Mouse (Mus musculus) CH12.LX (cell line): ENCODE measurements around the gene Aldh5a1. TPM values are rescaled to one million over a fixed set of nuclear protein-coding genes. Genes with fewer than 3 reads are reported as not detected.

Experiments used
- DNase-seq: peaks from one replicate; pipeline ENCODE4 v3.0.0-alpha.2; 2013; ENCODE audit errors: extremely low read depth
- H3K27ac ChIP-seq: 2 replicates; pipeline ENCODE4 v1.5.1; 2012; ENCODE audit warnings: low read depth, mild to moderate bottlenecking, control low read depth, moderate library complexity; ENCODE audit not compliant: insufficient read depth
- H3K27me3 ChIP-seq: replicated peaks from 2 replicates; pipeline ENCODE3; 2012; ENCODE audit warnings: inconsistent platforms
- H3K36me3 ChIP-seq, 2 experiments: replicated peaks in 1 of 2; 2 replicates each; pipeline versions ENCODE3 to v1.6.1; 2012; ENCODE audit warnings: inconsistent platforms in 1 of 2, low read length in 1 of 2, mild to moderate bottlenecking in 1 of 2, mixed read lengths in 1 of 2, moderate library complexity in 1 of 2; ENCODE audit not compliant: control insufficient read depth in 1 of 2, insufficient read depth in 1 of 2
- H3K4me1 ChIP-seq, 2 experiments: 2 replicates each; pipeline ENCODE4 v1.6.1; 2012; ENCODE audit warnings: inconsistent platforms in 1 of 2, moderate library complexity in 1 of 2; ENCODE audit not compliant: insufficient read depth in 2 of 2, control insufficient read depth in 1 of 2
- H3K4me2 ChIP-seq: 2 replicates; pipeline ENCODE4 v1.6.1; 2012; ENCODE audit warnings: low read depth, mild to moderate bottlenecking, control low read depth; ENCODE audit not compliant: poor library complexity, insufficient read depth, severe bottlenecking
- H3K4me3 ChIP-seq, 3 experiments: fragments of 150-350 bp in 1 of 3; sonication (generic) in 1 of 3; replicated peaks in 1 of 3; 2 replicates each; pipeline versions ENCODE3 to v1.5.1; 2011 to 2012; ENCODE audit warnings: low read depth in 2 of 3, low read length in 2 of 3, mild to moderate bottlenecking in 2 of 3, moderate library complexity in 2 of 3, control low read depth in 1 of 3, improper control_type of control experiment in 1 of 3, inconsistent platforms in 1 of 3, mixed read lengths in 1 of 3; ENCODE audit not compliant: poor library complexity in 1 of 3
- H3K79me2 ChIP-seq: replicated peaks from 2 replicates; pipeline ENCODE4 v1.6.1; 2012; ENCODE audit warnings: mild to moderate bottlenecking, moderate library complexity; ENCODE audit not compliant: control insufficient read depth, poor library complexity, insufficient read depth, severe bottlenecking; ENCODE audit errors: extremely low read depth
- H3K9ac ChIP-seq: 2 replicates; pipeline ENCODE4 v1.6.1; 2012; ENCODE audit warnings: low read depth, mild to moderate bottlenecking, control low read depth, moderate library complexity; ENCODE audit not compliant: insufficient read depth
- H3K9me3 ChIP-seq: replicated peaks from 2 replicates; pipeline ENCODE3; 2012; ENCODE audit warnings: low read length, inconsistent platforms, mixed read lengths
- BHLHE40 ChIP-seq: IDR thresholded peaks from 2 replicates; pipeline ENCODE4 v1.6.1; 2011; ENCODE audit warnings: mild to moderate bottlenecking, low read depth, low read length, improper control_type of control experiment
- CHD1 ChIP-seq: IDR thresholded peaks from 2 replicates; pipeline ENCODE4 v1.6.1; 2012; ENCODE audit warnings: low read depth, low read length, improper control_type of control experiment, inconsistent platforms
- ELF1 ChIP-seq: IDR thresholded peaks from 2 replicates; pipeline ENCODE4 v1.6.1; 2014; ENCODE audit warnings: low read depth, mild to moderate bottlenecking, inconsistent platforms, low read length, improper control_type of control experiment
- EP300 ChIP-seq: IDR thresholded peaks from 2 replicates; pipeline ENCODE4 v1.6.1; 2011; ENCODE audit warnings: low read length, improper control_type of control experiment
- ETS1 ChIP-seq: conservative IDR thresholded peaks from 2 replicates; pipeline ENCODE4 v1.6.1; 2012; ENCODE audit warnings: low read depth, mild to moderate bottlenecking, inconsistent platforms, low read length, improper control_type of control experiment, moderate library complexity
- HCFC1 ChIP-seq: IDR thresholded peaks from 2 replicates; pipeline ENCODE4 v1.6.1; 2012; ENCODE audit warnings: low read depth, mild to moderate bottlenecking, inconsistent platforms, low read length, improper control_type of control experiment
- IRF4 ChIP-seq: IDR thresholded peaks from 2 replicates; pipeline ENCODE4 v1.6.1; 2014; ENCODE audit warnings: low read depth, mild to moderate bottlenecking, inconsistent platforms, low read length, improper control_type of control experiment
- JUN ChIP-seq: IDR thresholded peaks from 2 replicates; pipeline ENCODE4 v1.6.1; 2011; ENCODE audit warnings: low read depth, mild to moderate bottlenecking, low read length, improper control_type of control experiment, moderate library complexity; ENCODE audit not compliant: insufficient read depth
- JUND ChIP-seq: conservative IDR thresholded peaks from 2 replicates; pipeline ENCODE4 v1.6.1; 2011; ENCODE audit warnings: low read depth, low read length, improper control_type of control experiment
- MAFK ChIP-seq: IDR thresholded peaks from 2 replicates; pipeline ENCODE4 v1.6.1; 2011; ENCODE audit warnings: low read length, improper control_type of control experiment; ENCODE audit not compliant: insufficient replicate concordance
- MAX ChIP-seq: IDR thresholded peaks from 2 replicates; pipeline ENCODE4 v1.6.1; 2011; ENCODE audit warnings: low read length, improper control_type of control experiment
- MEF2A ChIP-seq: IDR thresholded peaks from 2 replicates; pipeline ENCODE4 v1.6.1; 2014; ENCODE audit warnings: low read depth, mild to moderate bottlenecking, inconsistent platforms, low read length, improper control_type of control experiment, borderline replicate concordance
- MXI1 ChIP-seq: IDR thresholded peaks from 2 replicates; pipeline ENCODE4 v1.6.1; 2011; ENCODE audit warnings: mild to moderate bottlenecking, low read depth, low read length, improper control_type of control experiment
- MYC ChIP-seq: IDR thresholded peaks from 2 replicates; pipeline ENCODE4 v1.6.1; 2011; ENCODE audit warnings: low read depth, mild to moderate bottlenecking, improper control_type of control experiment, low read length
- NELFE ChIP-seq: IDR thresholded peaks from 2 replicates; pipeline ENCODE4 v1.6.1; 2011; ENCODE audit warnings: low read depth, low read length, improper control_type of control experiment
- NRF1 ChIP-seq: IDR thresholded peaks from 2 replicates; pipeline ENCODE4 v1.6.1; 2014; ENCODE audit warnings: low read depth, mild to moderate bottlenecking, inconsistent platforms, low read length, improper control_type of control experiment, moderate library complexity
- PAX5 ChIP-seq: IDR thresholded peaks from 2 replicates; pipeline ENCODE4 v1.6.1; 2012; ENCODE audit warnings: low read length, inconsistent platforms, mixed read lengths
- POLR2A ChIP-seq: IDR thresholded peaks from 2 replicates; pipeline ENCODE4 v1.6.1; 2011; ENCODE audit warnings: low read depth, mild to moderate bottlenecking, improper control_type of control experiment, low read length
- POLR2AphosphoS2 ChIP-seq: IDR thresholded peaks from 2 replicates; pipeline ENCODE4 v1.6.1; 2011; ENCODE audit warnings: low read depth, low read length, improper control_type of control experiment
- RCOR1 ChIP-seq: conservative IDR thresholded peaks from 2 replicates; pipeline ENCODE4 v1.6.1; 2012; ENCODE audit warnings: low read depth, mild to moderate bottlenecking, inconsistent platforms, low read length, improper control_type of control experiment
- SIN3A ChIP-seq: IDR thresholded peaks from 2 replicates; pipeline ENCODE4 v1.6.1; 2012; ENCODE audit warnings: low read length, improper control_type of control experiment, inconsistent platforms
- SMC3 ChIP-seq: IDR thresholded peaks from 2 replicates; pipeline ENCODE4 v1.6.1; 2011; ENCODE audit warnings: low read depth, low read length, improper control_type of control experiment
- TCF12 ChIP-seq: IDR thresholded peaks from 2 replicates; pipeline ENCODE4 v1.6.1; 2014; ENCODE audit warnings: low read depth, mild to moderate bottlenecking, inconsistent platforms, low read length, improper control_type of control experiment
- USF1 ChIP-seq: IDR thresholded peaks from 2 replicates; pipeline ENCODE4 v1.6.1; 2014; ENCODE audit warnings: low read depth, mild to moderate bottlenecking, inconsistent platforms, low read length, improper control_type of control experiment
- USF2 ChIP-seq: conservative IDR thresholded peaks from 2 replicates; pipeline ENCODE4 v1.6.1; 2011; ENCODE audit warnings: low read depth, low read length, improper control_type of control experiment
- ZC3H11A ChIP-seq: IDR thresholded peaks from 2 replicates; pipeline ENCODE4 v1.6.1; 2012; ENCODE audit warnings: low read depth, mild to moderate bottlenecking, inconsistent platforms, low read length, improper control_type of control experiment
- ZMIZ1 ChIP-seq: IDR thresholded peaks from 2 replicates; pipeline ENCODE4 v1.6.1; 2012; ENCODE audit warnings: low read depth, mild to moderate bottlenecking, inconsistent platforms, low read length, improper control_type of control experiment
- dilution Hi-C: fragments of 300-500 bp; cut with MboI; formaldehyde crosslinking; loops from 2 replicates; pipeline ENCODE4 v1.14.3; 2020; ENCODE audit warnings: low sequenced_read_pairs; ENCODE audit not compliant: extremely low pct_unique_long_range_greater_than_20kb, extremely low pct_ligation_motif_present
- in situ Hi-C: fragments of 300-500 bp; cut with MboI; formaldehyde crosslinking; loops from 3 replicates; pipeline ENCODE4 v1.14.3; 2019; ENCODE audit warnings: low sequenced_read_pairs, low pct_ligation_motif_present, low pct_unique_long_range_greater_than_20kb, mixed read lengths
- polyA plus RNA-seq: library from polyadenylated mRNA; unstranded; fragments of >175 nt; gene quantifications from 2 replicates; pipeline ENCODE4 v1.2.1, GENCODE M21; 2012; ENCODE audit warnings: low read depth; ENCODE audit not compliant: insufficient read length
- total RNA-seq, 2 experiments: library from RNA; depleted of rRNA; stranded (reverse); fragments of 300-350 nt in 1 of 2; fragments of >200 nt in 1 of 2; gene quantifications; 2 replicates each; pipeline ENCODE4 v1.2.3; 2012 to 2014

Aldh5a1 gene
- total and polyA plus RNA-seq, 3 experiments: 0.36 to 2.4 (median 1.3) TPM

GRCm38 (mm10) chr13:24965130-24965845 lies 27.8 kb upstream of the Aldh5a1 start:
- Histone ChIP-seq H3K9ac (peak overlapping the region; percentile 46), H3K36me3 (no peaks in the 10 kb centered on the region), H3K27ac (no peak overlapping the region), H3K4me1 (peaks cover 5 to 27% of the 10 kb centered on the region in 2 experiments), H3K27me3 (peaks cover 3% of the 10 kb centered on the region), H3K9me3 (no peaks in the 10 kb centered on the region), H3K79me2 (no peaks in the 10 kb centered on the region), H3K4me2 (peak overlapping the region; percentile 82), H3K4me3 (peak overlapping the region; percentile 4 to 51 (median 27))
- TF ChIP-seq IRF4 (0 out of 2 replicates have a peak, but pooled peaks have one; percentile 21), TCF12 (no peak), CHD1 (no peak), MYC (no peak)
- peak; percentile 30 for DNase-seq
- dilution Hi-C loops (no loop called here), in situ Hi-C loops (no loop called here)

- Histone ChIP-seq H3K9ac (no peak overlapping the region), H3K9me3 (no peaks in the 10 kb centered on the region), H3K79me2 (no peaks in the 10 kb centered on the region), H3K27me3 (peaks cover 3% of the 10 kb centered on the region), H3K4me1 (peaks cover 5 to 27% of the 10 kb centered on the region in 2 experiments), H3K4me2 (peak overlapping the region; percentile 62), H3K4me3 (no peak overlapping the region), H3K27ac (no peak overlapping the region), H3K36me3 (no peaks in the 10 kb centered on the region)
- in situ Hi-C loops: no loop called here
- peak; percentile 65 for DNase-seq
- dilution Hi-C loops: no loop called here
- no peak for TF ChIP-seq ZMIZ1
- peak; percentile 79 for TF ChIP-seq EP300
- no peak for TF ChIP-seq NRF1
- peak; percentile 96 for TF ChIP-seq JUND
- 0 out of 2 replicates have a peak, but pooled peaks have one; percentile 27 for TF ChIP-seq MAFK
- no peak for TF ChIP-seq ZC3H11A
- peak; percentile 87; the same call in 1 of the 2 replicates for TF ChIP-seq MYC
- TF ChIP-seq SIN3A: peak; percentile 96
- TF ChIP-seq POLR2A: no peak
- peak; percentile 96 for TF ChIP-seq MAX
- peak; percentile 54 for TF ChIP-seq USF2
- TF ChIP-seq IRF4: peak; percentile 98
- peak; percentile 96 for TF ChIP-seq BHLHE40
- TF ChIP-seq RCOR1: 0 out of 2 replicates have a peak, but pooled peaks have one; percentile 46
- peak; percentile 46; the same call in 1 of the 2 replicates for TF ChIP-seq ELF1
- no peak for TF ChIP-seq POLR2AphosphoS2
- TF ChIP-seq NELFE: no peak
- TF ChIP-seq USF1: peak; percentile 63
- TF ChIP-seq PAX5: no peak
- peak; percentile 87 for TF ChIP-seq ETS1
- peak; percentile 79 for TF ChIP-seq MEF2A
- no peak for TF ChIP-seq SMC3
- TF ChIP-seq HCFC1: peak; percentile 24; the same call in 1 of the 2 replicates
- peak; percentile 90 for TF ChIP-seq MXI1
- peak; percentile 92 for TF ChIP-seq JUN
These were observed 24.7 kb upstream of the Aldh5a1 start for GRCm38 (mm10) chr13:24962119-24962518.
